Mouse (Mus musculus): ENCODE measurements around the gene Rdh12.

GRCm38 (mm10) chr12:79241985-79242384, 33.3 kb downstream of the Rdh12 start:
- TF ChIP-seq POLR2A (IDR thresholded peaks at IDR 0.05; ENCODE audit: control insufficient read depth, extremely low read depth, insufficient read depth, low read length, poor library complexity) (no peak), CTCF (IDR thresholded peaks at IDR 0.05; ENCODE audit: borderline replicate concordance, control insufficient read depth, extremely low read depth, insufficient read depth, low read length, poor library complexity) (no peak)

Measured in thymus, adult 2 months (tissue).